Mouse (Mus musculus): ENCODE measurements around the gene Dock4.

Gene Dock4

GRCm38 (mm10) chr12:40888261-40888791, 442.6 kb downstream of the Dock4 start:
- DNase-seq (ENCODE audit: low spot score) = no peak

- no peak for DNase-seq (ENCODE audit: low spot score)
Observed at GRCm38 (mm10) chr12:40888829-40889228, 443.1 kb downstream of the Dock4 start.

- no peak for DNase-seq (ENCODE audit: low spot score)
Observed at GRCm38 (mm10) chr12:40889534-40889933, 443.8 kb downstream of the Dock4 start.

- no peak for DNase-seq (ENCODE audit: low spot score)
Observed at GRCm38 (mm10) chr12:40891168-40891567, 445.4 kb downstream of the Dock4 start.

GRCm38 (mm10) chr12:40893741-40894140, 448.0 kb downstream of the Dock4 start:
- no peak for DNase-seq (ENCODE audit: low spot score)

GRCm38 (mm10) chr12:40894695-40895094, 448.9 kb downstream of the Dock4 start:
- DNase-seq (ENCODE audit: low spot score) = no peak
